In the genomic region with DNA sequence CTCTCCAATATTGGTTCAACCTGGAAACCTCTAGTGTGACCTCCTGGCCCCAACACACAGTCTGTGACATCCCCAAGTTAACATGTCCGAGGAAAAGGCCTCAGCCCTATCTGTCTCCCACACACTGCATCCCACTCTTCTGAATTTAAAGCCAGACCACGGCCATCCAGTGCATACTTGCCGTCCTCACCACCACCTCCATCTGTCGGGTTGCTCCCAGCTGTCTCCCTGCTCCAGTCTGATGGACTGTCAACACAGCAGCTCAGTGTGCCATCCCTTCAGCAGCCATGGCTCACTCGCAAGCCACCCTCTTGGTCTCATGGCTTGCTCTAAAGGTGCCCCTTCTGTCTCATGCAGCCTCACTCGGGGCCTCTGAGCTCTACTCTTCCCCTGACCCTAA, we compare ENCODE assay signal across 18 mouse cellular contexts. TPM values are rescaled to one million over a fixed set of nuclear protein-coding genes. Genes with fewer than 3 reads are reported as not detected.
DNase-seq lines count a peak whose midpoint lies in the region; ATAC-seq and TF ChIP-seq lines count a peak whose summit lies in the region.
"Had no signal": no experiment of that assay in that cellular context is flagged by ENCODE, and none has a peak within 500 bp of the region (broad histone marks: within the 10 kb centered on the region; RNA-seq: fewer than 3 reads in every experiment).

No protein-coding gene starts in this region.

- H3K4me1 ChIP-seq in limb, embryonic 15.5 days: peaks cover 14% of the 10 kb centered on the region
- H3K4me1 ChIP-seq in limb, embryonic 10.5 days: peaks cover 12% of the 10 kb centered on the region; the same call in 1 of the 2 replicates
- peaks cover 13% of the 10 kb centered on the region; the same call in 1 of the 2 replicates for H3K4me1 ChIP-seq in embryonic facial prominence, embryonic 14.5 days (ENCODE audit: control insufficient read depth, insufficient read depth, low read length)
- H3K4me1 ChIP-seq in embryonic fibroblast, embryonic 13.5 days (ENCODE audit: control insufficient read depth, insufficient read depth, low read length): peaks cover 18% of the 10 kb centered on the region
- H3K4me1 ChIP-seq in stomach, embryonic 16.5 days (ENCODE audit: control insufficient read depth, insufficient read depth, low read length): peaks cover 14% of the 10 kb centered on the region; the same call in 1 of the 2 replicates

- no peak for ATAC-seq in limb, embryonic 15.5 days (ENCODE audit: insufficient number of reproducible peaks, low FRiP score, low TSS enrichment, low read depth)
- ATAC-seq in embryonic facial prominence, embryonic 14.5 days (ENCODE audit: low read depth): no peak
- ATAC-seq in stomach, embryonic 16.5 days (ENCODE audit: insufficient read depth, low FRiP score): no peak
- ATAC-seq: forebrain, embryonic 13.5 days had no signal

- H3K4me3 ChIP-seq in limb, embryonic 15.5 days: no peak overlapping the region
- no peak overlapping the region for H3K4me3 ChIP-seq in limb, embryonic 10.5 days
- no peak overlapping the region for H3K4me3 ChIP-seq in embryonic facial prominence, embryonic 14.5 days (ENCODE audit: low read depth, low read length)
- H3K4me3 ChIP-seq in embryonic fibroblast, embryonic 13.5 days (ENCODE audit: insufficient read depth, low read length): no peak overlapping the region
- H3K4me3 ChIP-seq in stomach, embryonic 16.5 days (replicated peaks; ENCODE audit: low read length): no peak overlapping the region
- H3K4me3 ChIP-seq: forebrain, embryonic 13.5 days; heart, embryonic 13.5 days; hindbrain, embryonic 10.5 days; intestine, embryonic 15.5 days had no signal

- no peak for TF ChIP-seq POLR2A in embryonic fibroblast, embryonic 13.5 days (IDR thresholded peaks at IDR 0.05; ENCODE audit: low read depth, low read length)

- H3K9me3 ChIP-seq in limb, embryonic 15.5 days: no peaks in the 10 kb centered on the region
- no peaks in the 10 kb centered on the region for H3K9me3 ChIP-seq in limb, embryonic 10.5 days (replicated peaks)
- 0 out of 2 replicates have a peak, but pooled peaks cover 3% of the 10 kb centered on the region for H3K9me3 ChIP-seq in embryonic facial prominence, embryonic 14.5 days (ENCODE audit: control insufficient read depth, low read length)
- no peaks in the 10 kb centered on the region for H3K9me3 ChIP-seq in stomach, embryonic 16.5 days (replicated peaks; ENCODE audit: control insufficient read depth, low read length)
- H3K9me3 ChIP-seq: hindbrain, embryonic 10.5 days; intestine, embryonic 15.5 days had no signal

- no peak overlapping the region for H3K4me2 ChIP-seq in limb, embryonic 15.5 days
- H3K4me2 ChIP-seq in embryonic facial prominence, embryonic 14.5 days (ENCODE audit: low read depth, low read length): no peak overlapping the region
- H3K4me2 ChIP-seq in stomach, embryonic 16.5 days (ENCODE audit: low read depth, low read length): no peak overlapping the region
- H3K4me2 ChIP-seq: forebrain, embryonic 13.5 days; heart, embryonic 13.5 days; hindbrain, embryonic 14.5 days; intestine, embryonic 15.5 days had no signal

- no peak for TF ChIP-seq CTCF in embryonic fibroblast, embryonic 13.5 days (IDR thresholded peaks at IDR 0.05; ENCODE audit: borderline replicate concordance, insufficient read depth, low read length)

- no peaks in the 10 kb centered on the region for H3K36me3 ChIP-seq in limb, embryonic 15.5 days
- H3K36me3 ChIP-seq in limb, embryonic 10.5 days: no peaks in the 10 kb centered on the region
- no peaks in the 10 kb centered on the region for H3K36me3 ChIP-seq in embryonic facial prominence, embryonic 14.5 days (ENCODE audit: control insufficient read depth, insufficient read depth, low read length)
- no peaks in the 10 kb centered on the region for H3K36me3 ChIP-seq in stomach, embryonic 16.5 days (ENCODE audit: control insufficient read depth, insufficient read depth, low read length)
- H3K36me3 ChIP-seq: heart, embryonic 13.5 days; hindbrain, embryonic 10.5 days; intestine, embryonic 15.5 days had no signal

- H3K27ac ChIP-seq in limb, embryonic 15.5 days: peak overlapping the region; percentile 72
- H3K27ac ChIP-seq in limb, embryonic 10.5 days: no peak overlapping the region
- H3K27ac ChIP-seq in embryonic facial prominence, embryonic 14.5 days (replicated peaks; ENCODE audit: low read depth, low read length): peak overlapping the region; percentile 69
- H3K27ac ChIP-seq in embryonic fibroblast, embryonic 13.5 days (ENCODE audit: insufficient read depth, low read length): peak overlapping the region; percentile 49
- H3K27ac ChIP-seq in stomach, embryonic 16.5 days (ENCODE audit: low read length): peak overlapping the region; percentile 40; the same call in 1 of the 2 replicates
- H3K27ac ChIP-seq: forebrain, embryonic 13.5 days; heart, embryonic 13.5 days; hindbrain, embryonic 10.5 days; hindbrain, embryonic 14.5 days; intestine, embryonic 15.5 days had no signal

- no peaks in the 10 kb centered on the region for H3K27me3 ChIP-seq in limb, embryonic 15.5 days
- H3K27me3 ChIP-seq in limb, embryonic 10.5 days (ENCODE audit: low read depth, poor library complexity, severe bottlenecking): 0 out of 2 replicates have a peak, but pooled peaks cover 1% of the 10 kb centered on the region
- no peaks in the 10 kb centered on the region; the same call in 1 of the 2 replicates for H3K27me3 ChIP-seq in embryonic facial prominence, embryonic 14.5 days (replicated peaks; ENCODE audit: control insufficient read depth, insufficient read depth, low read length)
- no peaks in the 10 kb centered on the region for H3K27me3 ChIP-seq in stomach, embryonic 16.5 days (ENCODE audit: control insufficient read depth, insufficient read depth, low read length)
- H3K27me3 ChIP-seq: intestine, embryonic 15.5 days had no signal

- H3K9ac ChIP-seq in limb, embryonic 15.5 days: no peak overlapping the region
- no peak overlapping the region for H3K9ac ChIP-seq in embryonic facial prominence, embryonic 14.5 days (ENCODE audit: low read depth, low read length)
- H3K9ac ChIP-seq in stomach, embryonic 16.5 days (ENCODE audit: low read length): no peak overlapping the region
- H3K9ac ChIP-seq: forebrain, embryonic 13.5 days; heart, embryonic 13.5 days; hindbrain, embryonic 14.5 days; intestine, embryonic 15.5 days had no signal

- no peak for DNase-seq in limb, embryonic 10.5 days (ENCODE audit: low spot score)
- DNase-seq in embryonic facial prominence, embryonic 14.5 days (ENCODE audit: low spot score): no peak
- no peak for DNase-seq in layer of hippocampus, postnatal 25 days (ENCODE audit: extremely low spot score in 1 of 2, low spot score in 1 of 2)
- no peak for DNase-seq in urinary bladder, postnatal 4 days (ENCODE audit: low spot score in 2 of 2)
- DNase-seq: adrenal gland, adult 2 months; adrenal gland, postnatal 36 days; cerebellum, adult 8-10 months; cerebellum, postnatal 25 days; gastrocnemius, postnatal 36 days; heart, adult 11 months had no signal

- WGBS in limb, embryonic 15.5 days: 81% methylated on average over 6 of the region's 6 CpGs
- WGBS in limb, embryonic 10.5 days: 86% methylated on average over 6 of the region's 6 CpGs
- 83% methylated on average over 6 of the region's 6 CpGs for WGBS in embryonic facial prominence, embryonic 14.5 days
- 74% methylated on average over 6 of the region's 6 CpGs for WGBS in stomach, embryonic 16.5 days

RNA-seq across cellular contexts. Expression of a gene that starts 27.6 kb away (rescaled TPM):
- polyA plus RNA-seq in limb, embryonic 15.5 days (2015; fragmentation: Nextera tagmentation; extraction: Ambion mirVana): 0.05 and 0.10 TPM in 2 replicates
- not detected in 2 replicates for polyA plus RNA-seq in limb, embryonic 10.5 days (2016; fragmentation: Nextera tagmentation; extraction: Ambion mirVana)
- polyA plus RNA-seq in embryonic facial prominence, embryonic 14.5 days (2014; fragmentation: Nextera tagmentation; extraction: Ambion mirVana): 0.17 TPM in 1 of 2 replicates, not detected in the other
- polyA plus RNA-seq in embryonic fibroblast, embryonic 13.5 days (2011; ENCODE audit: insufficient read length, low read depth, missing spikeins): not detected in 2 replicates
- 0.17 and 0.31 TPM in 2 replicates for polyA plus RNA-seq in stomach, embryonic 16.5 days (2015; fragmentation: Nextera tagmentation; extraction: Ambion mirVana)
- total RNA-seq in layer of hippocampus, postnatal 25 days (2021): not detected
- polyA plus RNA-seq: forebrain, embryonic 13.5 days; heart, embryonic 13.5 days; hindbrain, embryonic 10.5 days had no signal
